Mouse (Mus musculus): ENCODE results near the gene Amz1.

DNA sequence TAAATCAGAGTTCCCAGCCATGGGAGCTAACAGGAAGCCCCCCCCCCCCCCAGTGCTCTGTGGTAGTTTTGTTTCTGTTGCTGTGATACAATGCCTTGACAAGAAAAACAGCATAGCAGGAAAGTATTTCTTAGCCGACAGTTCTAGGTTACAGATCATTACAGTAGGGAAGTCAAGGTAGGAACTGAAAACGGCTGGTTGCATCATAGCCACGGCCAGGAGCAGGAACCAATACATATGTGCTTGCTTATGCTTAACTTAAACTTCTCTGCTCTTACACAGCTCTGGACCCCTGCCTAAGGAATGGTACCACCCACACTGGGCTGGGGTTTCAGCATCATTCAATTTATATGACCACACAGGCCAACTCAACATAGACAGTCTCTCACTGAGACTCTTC is 9.4 kb downstream of the Amz1 start:
- TF ChIP-seq CTCF (IDR thresholded peaks at IDR 0.05; ENCODE audit: low read depth, low read length) (no peak), POLR2A (IDR thresholded peaks at IDR 0.05; ENCODE audit: extremely low read depth, insufficient read depth, low read length) (no peak)
